Comparison of ENCODE assay signal across 25 mouse cellular contexts in the genomic region with DNA sequence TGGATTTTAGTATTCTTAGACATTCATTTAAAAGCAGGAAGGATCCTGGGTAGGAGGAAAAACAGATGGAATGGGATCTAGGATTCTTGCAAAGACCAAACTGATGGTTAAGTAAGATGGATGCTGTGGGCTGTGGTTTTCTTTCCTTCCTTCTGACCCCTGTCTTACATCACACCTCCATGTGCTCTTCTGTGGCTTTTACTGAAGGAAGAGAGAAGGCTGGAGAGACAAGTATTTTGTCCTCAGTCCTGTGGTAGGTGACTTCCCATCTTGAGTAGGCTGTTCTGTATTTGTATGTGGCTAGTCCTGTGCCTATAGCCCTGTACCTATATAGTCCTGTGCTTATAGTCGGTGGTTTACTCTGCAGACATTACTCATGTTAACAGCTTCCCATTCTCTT. TPM values are rescaled to one million over a fixed set of nuclear protein-coding genes. Genes with fewer than 3 reads are reported as not detected.
DNase-seq lines count a peak whose midpoint lies in the region; ATAC-seq and TF ChIP-seq lines count a peak whose summit lies in the region.
"Had no signal": no experiment of that assay in that cellular context is flagged by ENCODE, and none has a peak within 500 bp of the region (broad histone marks: within the 10 kb centered on the region; RNA-seq: fewer than 3 reads in every experiment).

No protein-coding gene starts in this region.

- TF ChIP-seq POLR2A in bone marrow macrophage, adult 2 months (IDR thresholded peaks at IDR 0.05; ENCODE audit: borderline replicate concordance, low read depth, low read length), result no peak

- H3K27ac ChIP-seq in bone marrow macrophage, adult 2 months (ENCODE audit: insufficient read depth, low read depth, low read length), result peak overlapping the region; percentile 54
- H3K27ac ChIP-seq: embryonic facial prominence, embryonic 13.5 days; forebrain, embryonic 13.5 days; heart, adult 2 months; heart, embryonic 15.5 days; hindbrain, embryonic 13.5 days; hindbrain, postnatal 0 days had no signal

- no peak overlapping the region for H3K4me3 ChIP-seq in bone marrow macrophage, adult 2 months (ENCODE audit: insufficient read depth, low read length)
- H3K4me3 ChIP-seq: embryonic facial prominence, embryonic 13.5 days; forebrain, embryonic 13.5 days; heart, adult 2 months; heart, embryonic 15.5 days; hindbrain, embryonic 13.5 days had no signal

- peaks cover 21% of the 10 kb centered on the region for H3K4me1 ChIP-seq in bone marrow macrophage, adult 2 months (ENCODE audit: control insufficient read depth, insufficient read depth, low read length)

- TF ChIP-seq CTCF in bone marrow macrophage, adult 2 months (IDR thresholded peaks at IDR 0.05; ENCODE audit: low read depth, low read length), result no peak

- no peak for DNase-seq in frontal cortex, postnatal 36 days (ENCODE audit: low spot score in 2 of 2)
- DNase-seq in adrenal gland, adult (ENCODE audit: inconsistent age in 2 of 2, low spot score in 1 of 2), result no peak
- no peak for DNase-seq in right cerebral cortex, adult 2 months (ENCODE audit: low spot score in 2 of 2)
- no peak for DNase-seq in urinary bladder, adult 18-20 months (ENCODE audit: low spot score in 2 of 2)
- DNase-seq: adrenal gland, postnatal 25 days; cerebellum, adult 11 months; cerebellum, adult 9-10 months; cerebellum, postnatal 25 days; gastrocnemius, postnatal 10 days; heart, adult 2 months; heart, postnatal 14 days had no signal

- ATAC-seq in frontal cortex, adult (ENCODE audit: low TSS enrichment), result peak; percentile 20; the same call in 1 of the 2 replicates
- peak; percentile 85 for ATAC-seq in granulocyte monocyte progenitor cell, adult 5-6 weeks (replicated peaks; ENCODE audit: poor library complexity, severe bottlenecking)
- ATAC-seq: activated CD4-positive, CD25-positive, alpha-beta regulatory T cell, adult 4 months; forebrain, embryonic 13.5 days; hindbrain, postnatal 0 days; intestine, embryonic 16.5 days; Patski had no signal

RNA-seq across cellular contexts. Expression of gene Gpr176, which starts 2.3 kb away (rescaled TPM):
- polyA plus RNA-seq in bone marrow macrophage, adult 2 months (2012; ENCODE audit: insufficient read depth, insufficient read length, missing spikeins), result 1.8 and 2.4 TPM in 2 replicates
- not detected in 2 replicates for total RNA-seq in granulocyte monocyte progenitor cell, adult 5-6 weeks (2014; fragmentation: Nextera tagmentation)
- not detected in 2 replicates for total RNA-seq in granulocyte monocyte progenitor cell, adult 5-6 weeks (2017)
- total RNA-seq: CH12.LX; hematopoietic stem cell, adult 5-6 weeks had no signal
- polyA plus RNA-seq: heart, embryonic 11.5 days had no signal

RNA-seq across cellular contexts. Expression of gene Eif2ak4, which starts 12.9 kb away (rescaled TPM):
- 10.5 and 12.0 TPM in 2 replicates for polyA plus RNA-seq in bone marrow macrophage, adult 2 months (2012; ENCODE audit: insufficient read depth, insufficient read length, missing spikeins)
- 16.3 and 20.0 TPM in 2 replicates for total RNA-seq in granulocyte monocyte progenitor cell, adult 5-6 weeks (2014; fragmentation: Nextera tagmentation)
- total RNA-seq in granulocyte monocyte progenitor cell, adult 5-6 weeks (2017), result 12.7 and 17.5 TPM in 2 replicates
